Comparison of ENCODE assay signal across 7 mouse cellular contexts in the genomic region with DNA sequence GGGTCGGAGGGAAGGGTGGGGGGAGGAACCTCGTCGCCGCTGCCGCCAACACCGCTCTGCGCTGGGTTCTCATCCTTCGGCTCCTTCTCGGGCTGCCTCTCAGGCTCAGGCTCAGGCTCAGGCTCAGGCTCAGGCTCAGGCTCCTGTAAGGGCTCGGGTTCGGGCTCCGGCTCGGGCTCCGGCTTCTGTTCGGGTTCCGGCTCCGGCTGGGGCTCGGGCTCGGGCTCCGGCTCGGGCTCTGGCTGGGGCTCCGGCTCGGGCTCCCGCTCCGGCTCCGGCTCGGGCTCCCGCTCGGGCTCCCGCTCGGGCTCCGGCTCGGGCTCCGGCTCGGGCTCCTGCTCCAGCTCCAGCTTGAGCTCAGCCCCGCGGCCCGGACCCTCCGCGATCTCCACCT. TPM values are rescaled to one million over a fixed set of nuclear protein-coding genes. Genes with fewer than 3 reads are reported as not detected.
DNase-seq lines count a peak whose midpoint lies in the region; ATAC-seq and TF ChIP-seq lines count a peak whose summit lies in the region.

No protein-coding gene starts in this region.

- H3K27ac ChIP-seq in embryonic facial prominence, embryonic 11.5 days (replicated peaks; ENCODE audit: low read depth, low read length) = peak overlapping the region; percentile 84
- peak overlapping the region; percentile 88 for H3K27ac ChIP-seq in hindbrain, embryonic 15.5 days (replicated peaks)
- H3K27ac ChIP-seq in midbrain, postnatal 0 days (ENCODE audit: low read depth, low read length) = peak overlapping the region; percentile 85

- H3K4me2 ChIP-seq in embryonic facial prominence, embryonic 11.5 days (ENCODE audit: low read depth, low read length) = peak overlapping the region; percentile 63
- peak overlapping the region; percentile 68 for H3K4me2 ChIP-seq in hindbrain, embryonic 15.5 days
- H3K4me2 ChIP-seq in midbrain, postnatal 0 days (ENCODE audit: low read depth, low read length, poor library complexity, severe bottlenecking) = peak overlapping the region; percentile 58

- WGBS in lung, adult 2 months = 37% methylated on average over 40 of the region's 40 CpGs
- 12% methylated on average over 11 of the region's 40 CpGs for WGBS in embryonic facial prominence, embryonic 11.5 days
- 36% methylated on average over 33 of the region's 40 CpGs for WGBS in hindbrain, embryonic 15.5 days
- WGBS in midbrain, postnatal 0 days = 23% methylated on average over 23 of the region's 40 CpGs

- H3K9ac ChIP-seq in embryonic facial prominence, embryonic 11.5 days (replicated peaks; ENCODE audit: low read length) = peak overlapping the region; percentile 65
- H3K9ac ChIP-seq in hindbrain, embryonic 15.5 days = peak overlapping the region; percentile 65
- peak overlapping the region; percentile 70 for H3K9ac ChIP-seq in midbrain, postnatal 0 days (replicated peaks; ENCODE audit: low read length, poor library complexity, severe bottlenecking)

- H3K9me3 ChIP-seq in embryonic facial prominence, embryonic 11.5 days (replicated peaks; ENCODE audit: control insufficient read depth, low read length) = no peaks in the 10 kb centered on the region
- no peaks in the 10 kb centered on the region for H3K9me3 ChIP-seq in hindbrain, embryonic 15.5 days
- 0 out of 2 replicates have a peak, but pooled peaks cover 3% of the 10 kb centered on the region for H3K9me3 ChIP-seq in midbrain, postnatal 0 days (ENCODE audit: low read length)

- peak; percentile 51 for ATAC-seq in embryonic facial prominence, embryonic 11.5 days (replicated peaks; ENCODE audit: insufficient number of reproducible peaks, low FRiP score, low TSS enrichment, low read depth)
- peak; percentile 39; the same call in 1 of the 2 replicates for ATAC-seq in hindbrain, embryonic 15.5 days (ENCODE audit: low FRiP score, low read depth)
- ATAC-seq in midbrain, postnatal 0 days (ENCODE audit: low FRiP score) = peak; percentile 50

- H3K4me3 ChIP-seq in lung, adult 2 months (replicated peaks; ENCODE audit: extremely low read depth, low read depth, low read length) = peak overlapping the region; percentile 94
- peak overlapping the region; percentile 55 for H3K4me3 ChIP-seq in embryonic facial prominence, embryonic 11.5 days (ENCODE audit: low read depth, low read length)
- H3K4me3 ChIP-seq in hindbrain, embryonic 15.5 days = peak overlapping the region; percentile 59
- H3K4me3 ChIP-seq in midbrain, postnatal 0 days (ENCODE audit: low read depth, low read length) = peak overlapping the region; percentile 51

- TF ChIP-seq CTCF in lung, adult 2 months (IDR thresholded peaks at IDR 0.05; ENCODE audit: insufficient read depth, low read length) = no peak
- TF ChIP-seq CTCF in midbrain, postnatal 0 days (IDR thresholded peaks at IDR 0.05) = no peak

- DNase-seq in lung, adult 2 months = no peak
- DNase-seq in lung, postnatal 10 days = no peak
- DNase-seq in embryonic facial prominence, embryonic 11.5 days (ENCODE audit: low spot score) = peak; percentile 6
- no peak for DNase-seq in midbrain, postnatal 0 days (ENCODE audit: low spot score)
- no peak for DNase-seq in gastrocnemius, postnatal 14 days
- no peak for DNase-seq in left cerebral cortex, postnatal 25 days (ENCODE audit: low spot score in 2 of 2)

- H3K4me1 ChIP-seq in lung, adult 2 months (ENCODE audit: control insufficient read depth, insufficient read depth, low read length) = no peaks in the 10 kb centered on the region
- no peaks in the 10 kb centered on the region for H3K4me1 ChIP-seq in embryonic facial prominence, embryonic 11.5 days (ENCODE audit: control insufficient read depth, insufficient read depth, low read length)
- H3K4me1 ChIP-seq in hindbrain, embryonic 15.5 days (replicated peaks) = peaks cover 14% of the 10 kb centered on the region
- no peaks in the 10 kb centered on the region for H3K4me1 ChIP-seq in midbrain, postnatal 0 days (ENCODE audit: insufficient read depth, low read length)

- no peak for TF ChIP-seq POLR2A in lung, adult 2 months (IDR thresholded peaks at IDR 0.05; ENCODE audit: borderline replicate concordance, extremely low read depth, low read depth, low read length)

- H3K36me3 ChIP-seq in embryonic facial prominence, embryonic 11.5 days (replicated peaks; ENCODE audit: control insufficient read depth, insufficient read depth, low read depth, low read length) = no peaks in the 10 kb centered on the region
- no peaks in the 10 kb centered on the region for H3K36me3 ChIP-seq in hindbrain, embryonic 15.5 days
- no peaks in the 10 kb centered on the region for H3K36me3 ChIP-seq in midbrain, postnatal 0 days (ENCODE audit: insufficient read depth, low read length)

- intact Hi-C loops in gastrocnemius, postnatal 14 days (cut with DNase I; ENCODE audit: low total_unique reads) = no loop called here
- intact Hi-C loops in left cerebral cortex, postnatal 25 days (cut with DNase I) = loop anchor here (2.0 to 10.0 kb wide), 2 partner anchors 57 to 89 kb away; partner anchors contain the start of gene Clcn5

- no peaks in the 10 kb centered on the region for H3K27me3 ChIP-seq in embryonic facial prominence, embryonic 11.5 days (ENCODE audit: control insufficient read depth, insufficient read depth, low read length)
- H3K27me3 ChIP-seq in hindbrain, embryonic 15.5 days = no peaks in the 10 kb centered on the region
- H3K27me3 ChIP-seq in midbrain, postnatal 0 days (ENCODE audit: insufficient read depth, low read length) = no peaks in the 10 kb centered on the region

RNA-seq across cellular contexts. Expression of gene Usp27x, which starts 0.3 kb away (rescaled TPM):
- polyA plus RNA-seq in lung, adult 2 months (2012; rRNA removed) = 1.2 and 1.4 TPM in 2 replicates
- polyA plus RNA-seq in embryonic facial prominence, embryonic 11.5 days (2014; fragmentation: Nextera tagmentation; extraction: Ambion mirVana) = 0.54 and 0.74 TPM in 2 replicates
- polyA plus RNA-seq in hindbrain, embryonic 15.5 days (2015; fragmentation: Nextera tagmentation; extraction: Ambion mirVana) = 2.1 and 2.7 TPM in 2 replicates
- 12.4 and 13.9 TPM in 2 replicates for total RNA-seq in midbrain, postnatal 0 days (2014; rRNA removed)
- 2.8 TPM in 2 replicates for polyA plus RNA-seq in midbrain, postnatal 0 days (2015; fragmentation: Nextera tagmentation; extraction: Ambion mirVana)
- total RNA-seq in gastrocnemius, postnatal 14 days (2021) = under 1 TPM; 0.37 to 0.66 TPM
- 10 to 100 TPM; 14.1 to 15.4 TPM for total RNA-seq in left cerebral cortex, postnatal 25 days (2021)

RNA-seq across cellular contexts. Expression of gene Clcn5, which starts 56.2 kb away (rescaled TPM):
- 2.0 and 2.9 TPM in 2 replicates for polyA plus RNA-seq in lung, adult 2 months (2012; rRNA removed)
- 21.4 and 23.8 TPM in 2 replicates for polyA plus RNA-seq in embryonic facial prominence, embryonic 11.5 days (2014; fragmentation: Nextera tagmentation; extraction: Ambion mirVana)
- polyA plus RNA-seq in hindbrain, embryonic 15.5 days (2015; fragmentation: Nextera tagmentation; extraction: Ambion mirVana) = 7.6 and 9.0 TPM in 2 replicates
- 26.8 and 27.6 TPM in 2 replicates for total RNA-seq in midbrain, postnatal 0 days (2014; rRNA removed)
- polyA plus RNA-seq in midbrain, postnatal 0 days (2015; fragmentation: Nextera tagmentation; extraction: Ambion mirVana) = 5.4 and 5.7 TPM in 2 replicates
- 10 to 100 TPM; 10.8 to 18.2 TPM for total RNA-seq in gastrocnemius, postnatal 14 days (2021)
- 1 to 10 TPM; 9.2 to 9.3 TPM for total RNA-seq in left cerebral cortex, postnatal 25 days (2021)
